Mouse (Mus musculus): ENCODE results near the gene Neurl2. TPM values are rescaled to one million over a fixed set of nuclear protein-coding genes. Genes with fewer than 3 reads are reported as not detected.
"Not testable (repeated sequence)": the region's sequence is repeated elsewhere in the genome, so short reads cannot be mapped to it uniquely, and the experiment has no call there.

Gene Neurl2
- total RNA-seq, 2 experiments from 2014 or later = 3.9 to 5.3 TPM

GRCm38 (mm10) chr2:164868491-164868890 lies 35.2 kb upstream of the Neurl2 start:
- Histone ChIP-seq H3K27ac (no peak overlapping the region), H3K4me3 (no peak overlapping the region)
- no peak for TF ChIP-seq CTCF (IDR thresholded peaks at IDR 0.05)
- DNase-seq (ENCODE audit: extremely low spot score in 1 of 2, low spot score in 2 of 2) = no peak
- intact Hi-C loops (cut with DNase I) = no loop called here

GRCm38 (mm10) chr2:164867566-164867965 lies 34.3 kb upstream of the Neurl2 start:
- TF ChIP-seq CTCF (IDR thresholded peaks at IDR 0.05) = peak; percentile 50
- intact Hi-C loops (cut with DNase I) = no loop called here
- no peak for DNase-seq (ENCODE audit: extremely low spot score in 1 of 2, low spot score in 2 of 2)
- no peak overlapping the region for H3K4me3 ChIP-seq
- peak overlapping the region; percentile 62 for H3K27ac ChIP-seq

GRCm38 (mm10) chr2:164866741-164867551 lies 33.7 kb upstream of the Neurl2 start:
- no peak for DNase-seq (ENCODE audit: extremely low spot score in 1 of 2, low spot score in 2 of 2)
- TF ChIP-seq CTCF (IDR thresholded peaks at IDR 0.05) = no peak; the same call in none of the 2 replicates
- Histone ChIP-seq H3K27ac (peak overlapping the region; percentile 62), H3K4me3 (no peak overlapping the region)
- intact Hi-C loops (cut with DNase I) = no loop called here

GRCm38 (mm10) chr2:164864593-164864992 lies 31.3 kb upstream of the Neurl2 start:
- no peak for TF ChIP-seq CTCF (IDR thresholded peaks at IDR 0.05)
- Histone ChIP-seq H3K27ac (no peak overlapping the region), H3K4me3 (no peak overlapping the region)
- intact Hi-C loops (cut with DNase I) = no loop called here
- no peak for DNase-seq (ENCODE audit: extremely low spot score in 1 of 2, low spot score in 2 of 2)

- H3K4me3 ChIP-seq; H3K27ac ChIP-seq; DNase-seq (ENCODE audit: extremely low spot score in 1 of 2, low spot score in 2 of 2); intact Hi-C loops (cut with DNase I): not testable (repeated sequence)
Observed at GRCm38 (mm10) chr2:164863411-164863810, 30.2 kb upstream of the Neurl2 start.

GRCm38 (mm10) chr2:164862179-164862861 lies 29.1 kb upstream of the Neurl2 start:
- intact Hi-C loops (cut with DNase I) = no loop called here
- no peak for TF ChIP-seq CTCF (IDR thresholded peaks at IDR 0.05)
- H3K27ac ChIP-seq = no peak overlapping the region; the same call in 1 of the 2 replicates
- no peak for DNase-seq (ENCODE audit: extremely low spot score in 1 of 2, low spot score in 2 of 2)
- no peak overlapping the region for H3K4me3 ChIP-seq

GRCm38 (mm10) chr2:164861094-164861493 lies 27.8 kb upstream of the Neurl2 start:
- no peak overlapping the region for H3K27ac ChIP-seq
- no peak overlapping the region for H3K4me3 ChIP-seq
- DNase-seq (ENCODE audit: extremely low spot score in 1 of 2, low spot score in 2 of 2) = no peak
- intact Hi-C loops (cut with DNase I) = no loop called here
- TF ChIP-seq CTCF (IDR thresholded peaks at IDR 0.05) = no peak

GRCm38 (mm10) chr2:164859640-164860432 lies 26.6 kb upstream of the Neurl2 start:
- no peak overlapping the region for H3K4me3 ChIP-seq
- no peak for DNase-seq (ENCODE audit: extremely low spot score in 1 of 2, low spot score in 2 of 2)
- no peak overlapping the region for H3K27ac ChIP-seq
- no peak for TF ChIP-seq CTCF (IDR thresholded peaks at IDR 0.05)
- intact Hi-C loops (cut with DNase I) = no loop called here

GRCm38 (mm10) chr2:164859155-164859554 lies 25.9 kb upstream of the Neurl2 start:
- no peak for DNase-seq (ENCODE audit: extremely low spot score in 1 of 2, low spot score in 2 of 2)
- TF ChIP-seq CTCF (IDR thresholded peaks at IDR 0.05) = no peak
- H3K4me3 ChIP-seq = no peak overlapping the region
- no peak overlapping the region for H3K27ac ChIP-seq
- intact Hi-C loops (cut with DNase I) = no loop called here

- DNase-seq (ENCODE audit: extremely low spot score in 1 of 2, low spot score in 2 of 2) = no peak
- intact Hi-C loops (cut with DNase I) = no loop called here
Observed at GRCm38 (mm10) chr2:164857842-164858553, 24.7 kb upstream of the Neurl2 start.

GRCm38 (mm10) chr2:164857101-164857821 lies 24.0 kb upstream of the Neurl2 start, which contains the start of gene Pltp:
TSS of gene Pltp (minus strand) at chr2:164857711.
- intact Hi-C loops (cut with DNase I) = no loop called here
- H3K4me3 ChIP-seq = peak within 1 kb of the TSS; percentile 60
- no peak for TF ChIP-seq CTCF (IDR thresholded peaks at IDR 0.05)
- H3K27ac ChIP-seq = peak within 1 kb of the TSS; percentile 53
- no peak for DNase-seq (ENCODE audit: extremely low spot score in 1 of 2, low spot score in 2 of 2)

More at GRCm38 (mm10) chr2:164857842-164858553, 24.7 kb upstream of the Neurl2 start:
- no peak for TF ChIP-seq CTCF (IDR thresholded peaks at IDR 0.05)
- peak overlapping the region; percentile 5; the same call in 1 of the 2 replicates for H3K27ac ChIP-seq
- peak overlapping the region; percentile 60 for H3K4me3 ChIP-seq

Measured in left cerebral cortex, adult 2 months (tissue).